Mouse (Mus musculus): ENCODE results near the gene Cd164. TPM values are rescaled to one million over a fixed set of nuclear protein-coding genes. Genes with fewer than 3 reads are reported as not detected.

The Cd164 gene
- total RNA-seq (2021), result 100 to 1,000 TPM; 122 to 130 TPM
- long read RNA-seq, experiment 1, transcript Cd164-201 (6 exons, 2,922 nt), result major isoform, 34 of 43 reads
- long read RNA-seq, experiment 1, partial matches to known transcripts, result 5 of 43 reads
- long read RNA-seq, experiment 1, other reads (novel, unspliced or antisense), result 4 of 43 reads
- long read RNA-seq, experiment 2, transcript Cd164-201 (6 exons, 2,922 nt), result major isoform, 37 of 49 reads
- long read RNA-seq, experiment 2, partial matches to known transcripts, result 11 of 49 reads
- long read RNA-seq, experiment 2, other reads (novel, unspliced or antisense), result 1 of 49 reads

GRCm38 (mm10) chr10:41518981-41519618, at the start of gene Cd164:
Gene Cd164, plus strand, starts transcription at chr10:41519414.
- DNase-seq, result peak; percentile 88 to 91
- intact Hi-C loops (cut with DNase I), result loop anchor here (1.0 to 5.0 kb wide), 2 partner anchors 83 to 165 kb away; no protein-coding TSS in a partner anchor

GRCm38 (mm10) chr10:41470693-41471092, 48.5 kb upstream of the Cd164 start:
- intact Hi-C loops (cut with DNase I), result no loop called here
- DNase-seq, result no peak

- DNase-seq, result no peak
- intact Hi-C loops (cut with DNase I), result no loop called here
Observed at GRCm38 (mm10) chr10:41472534-41472933, 46.7 kb upstream of the Cd164 start.

- DNase-seq, result no peak
- intact Hi-C loops (cut with DNase I), result no loop called here
Observed at GRCm38 (mm10) chr10:41472962-41473481, 46.2 kb upstream of the Cd164 start.

GRCm38 (mm10) chr10:41473782-41474468, 45.3 kb upstream of the Cd164 start:
- no peak for DNase-seq
- intact Hi-C loops (cut with DNase I), result no loop called here

- intact Hi-C loops (cut with DNase I), result no loop called here
- no peak for DNase-seq
Observed at GRCm38 (mm10) chr10:41474981-41475391, 44.2 kb upstream of the Cd164 start.

- DNase-seq, result peak; percentile 58 to 69
- intact Hi-C loops (cut with DNase I), result no loop called here
Observed at GRCm38 (mm10) chr10:41476171-41477017, 42.8 kb upstream of the Cd164 start, which contains the start of gene Mical1. Gene Mical1, plus strand, starts transcription at chr10:41476314.

GRCm38 (mm10) chr10:41477018-41477277, 42.3 kb upstream of the Cd164 start:
- DNase-seq, result no peak
- intact Hi-C loops (cut with DNase I), result no loop called here

- peak; percentile 64 to 71 for DNase-seq
- intact Hi-C loops (cut with DNase I), result no loop called here
Observed at GRCm38 (mm10) chr10:41477278-41478181, 41.7 kb upstream of the Cd164 start.

- DNase-seq, result no peak
- intact Hi-C loops (cut with DNase I), result no loop called here
Observed at GRCm38 (mm10) chr10:41479961-41480360, 39.3 kb upstream of the Cd164 start.

GRCm38 (mm10) chr10:41480938-41481880, 38.0 kb upstream of the Cd164 start:
- no peak for DNase-seq
- intact Hi-C loops (cut with DNase I), result no loop called here

- intact Hi-C loops (cut with DNase I), result no loop called here
- no peak for DNase-seq
Observed at GRCm38 (mm10) chr10:41482446-41482845, 36.8 kb upstream of the Cd164 start.

- intact Hi-C loops (cut with DNase I), result no loop called here
- DNase-seq, result no peak
Observed at GRCm38 (mm10) chr10:41485778-41486177, 33.4 kb upstream of the Cd164 start.

GRCm38 (mm10) chr10:41486506-41487170, 32.6 kb upstream of the Cd164 start:
- intact Hi-C loops (cut with DNase I), result no loop called here
- DNase-seq, result no peak

- intact Hi-C loops (cut with DNase I), result no loop called here
- DNase-seq, result no peak
Observed at GRCm38 (mm10) chr10:41488877-41489276, 30.3 kb upstream of the Cd164 start.

GRCm38 (mm10) chr10:41489294-41489693, 29.9 kb upstream of the Cd164 start:
- DNase-seq, result no peak

GRCm38 (mm10) chr10:41489708-41490517, 29.3 kb upstream of the Cd164 start, which contains the start of the genes Smpd2 and Ppil6:
Gene Smpd2, minus strand, starts transcription at chr10:41490369.
Gene Ppil6, plus strand, starts transcription at chr10:41490439.
- intact Hi-C loops (cut with DNase I), result no loop called here
- DNase-seq, result peak; percentile 91 to 97

More at GRCm38 (mm10) chr10:41489294-41489693, 29.9 kb upstream of the Cd164 start:
- intact Hi-C loops (cut with DNase I), result no loop called here
